Mouse (Mus musculus): Measurements from ENCODE around the gene Pdxk. TPM values are rescaled to one million over a fixed set of nuclear protein-coding genes. Genes with fewer than 3 reads are reported as not detected.
"Not testable (repeated sequence)": the region's sequence is repeated elsewhere in the genome, so short reads cannot be mapped to it uniquely, and the experiment has no call there.

Pdxk gene
- total RNA-seq, 2 experiments from 2014 or later: 25.8 to 35.9 TPM

DNA sequence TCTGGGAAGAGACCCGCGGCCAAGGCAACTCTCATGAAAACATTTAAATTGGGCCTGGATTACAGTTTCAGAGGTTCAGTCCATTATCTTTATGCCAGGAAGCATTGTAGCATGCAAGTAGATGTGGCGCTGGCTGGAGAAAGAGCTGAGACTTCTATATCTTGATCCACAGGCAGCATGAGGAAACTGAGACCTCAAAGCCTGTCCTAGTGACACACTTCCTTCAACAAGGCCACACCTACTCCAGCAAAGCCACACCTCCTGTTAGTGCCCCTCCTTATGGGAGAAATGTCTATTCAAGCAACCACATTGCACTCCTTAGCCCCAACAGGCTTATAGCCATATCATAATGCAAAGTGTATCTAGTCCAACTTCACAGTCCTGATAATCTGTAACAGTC, 42.2 kb downstream of the Pdxk start:
- no peak for DNase-seq (ENCODE audit: low spot score in 2 of 2)

DNA sequence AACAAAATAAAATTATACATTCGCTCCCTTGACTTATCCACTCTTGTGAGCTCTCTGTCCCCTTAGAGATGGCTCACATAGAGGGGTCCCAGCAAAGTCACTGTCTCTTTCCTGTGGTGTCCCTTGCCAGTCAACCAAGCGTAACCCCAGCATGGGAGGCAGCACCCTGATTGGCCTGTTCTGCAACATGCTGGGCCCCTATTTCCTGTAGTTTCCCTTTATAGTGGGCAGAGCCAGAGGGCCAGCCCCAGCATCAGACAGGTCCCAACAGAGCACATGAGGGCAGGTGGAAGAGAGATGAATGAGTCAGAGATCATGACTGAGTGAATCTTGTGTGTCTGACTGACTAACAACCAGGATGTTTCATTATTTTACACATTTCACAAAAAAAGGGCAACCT, 43.8 kb downstream of the Pdxk start:
- no peak for DNase-seq (ENCODE audit: low spot score in 2 of 2)

DNA sequence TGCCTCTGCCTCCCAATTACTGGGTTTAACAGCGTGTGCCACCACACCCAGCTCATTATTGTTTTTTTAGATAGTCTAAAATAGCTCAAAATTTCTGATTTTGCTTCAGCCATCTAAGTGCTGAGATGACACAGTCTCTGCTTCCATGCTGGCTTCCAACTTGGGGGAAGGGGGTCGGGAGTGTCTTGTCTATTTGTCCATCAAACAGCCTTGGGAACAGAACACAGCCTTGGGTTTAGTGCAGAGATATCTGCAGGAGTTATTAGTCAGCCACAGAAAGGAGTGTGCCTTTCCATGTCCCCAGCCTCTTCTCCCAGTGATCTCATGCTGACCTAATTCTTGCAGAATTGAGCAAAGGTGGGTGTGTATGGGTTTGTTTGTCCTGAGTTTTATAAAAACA, 46.0 kb downstream of the Pdxk start:
- DNase-seq (ENCODE audit: low spot score in 2 of 2): no peak

DNA sequence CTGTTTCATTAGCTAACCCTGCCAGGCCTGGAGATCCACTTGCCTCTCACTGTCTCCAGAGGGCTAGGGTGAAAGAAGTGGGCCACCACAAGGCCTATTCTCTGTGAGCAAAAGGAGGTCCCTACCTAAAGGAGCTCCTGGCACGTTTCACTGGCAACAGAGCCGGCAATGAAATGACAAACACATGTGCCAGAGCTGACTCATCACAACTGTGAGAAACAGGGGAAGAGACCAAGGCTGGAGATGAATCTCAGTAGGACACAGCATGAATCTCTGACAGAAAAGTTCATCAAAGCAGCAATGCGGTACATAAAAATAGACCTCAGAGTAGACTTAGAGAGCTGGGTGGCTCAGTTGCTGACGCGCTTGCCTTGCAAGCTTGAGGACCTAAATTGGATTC, 46.9 kb downstream of the Pdxk start:
- peak in 1 of 2 experiments; percentile 49 for DNase-seq (ENCODE audit: low spot score in 2 of 2)

DNA sequence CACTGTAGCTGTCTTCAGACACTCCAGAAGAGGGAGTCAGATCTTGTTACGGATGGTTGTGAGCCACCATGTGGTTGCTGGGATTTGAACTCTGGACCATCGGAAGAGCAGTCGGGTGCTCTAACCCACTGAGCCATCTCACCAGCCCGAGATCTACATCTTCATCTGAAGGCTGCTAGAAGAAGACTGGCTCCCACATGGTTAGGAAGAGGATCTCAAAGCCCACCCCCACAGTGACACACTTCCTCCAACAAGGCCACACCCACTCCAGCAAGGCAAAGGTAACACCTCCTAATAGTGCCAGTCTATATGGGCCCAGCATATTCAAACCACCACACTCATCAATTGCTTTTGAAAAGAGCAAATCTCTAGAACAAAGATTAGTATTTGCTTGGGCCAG, 49.8 kb downstream of the Pdxk start:
- not testable (repeated sequence) for DNase-seq (ENCODE audit: low spot score in 2 of 2)

DNA sequence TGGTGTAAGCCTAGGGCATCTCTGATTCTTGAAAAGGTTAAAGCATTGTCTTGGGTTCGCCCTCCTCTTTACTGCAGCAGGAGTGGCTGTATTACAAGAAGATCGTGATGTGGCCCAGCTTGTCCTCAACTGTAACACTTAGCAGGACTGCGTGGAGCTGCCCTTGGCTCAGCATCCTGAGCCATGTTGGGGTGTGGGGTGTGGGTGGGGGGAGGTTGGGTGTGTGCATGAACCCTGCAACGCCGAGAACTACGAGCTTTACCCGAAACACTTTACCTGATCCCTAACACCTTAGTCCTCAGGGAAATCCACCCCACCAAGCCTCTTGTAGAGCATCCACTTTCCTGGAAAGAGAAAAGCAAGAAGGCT, 51.6 kb downstream of the Pdxk start:
- no peak for DNase-seq (ENCODE audit: low spot score in 2 of 2)

DNA sequence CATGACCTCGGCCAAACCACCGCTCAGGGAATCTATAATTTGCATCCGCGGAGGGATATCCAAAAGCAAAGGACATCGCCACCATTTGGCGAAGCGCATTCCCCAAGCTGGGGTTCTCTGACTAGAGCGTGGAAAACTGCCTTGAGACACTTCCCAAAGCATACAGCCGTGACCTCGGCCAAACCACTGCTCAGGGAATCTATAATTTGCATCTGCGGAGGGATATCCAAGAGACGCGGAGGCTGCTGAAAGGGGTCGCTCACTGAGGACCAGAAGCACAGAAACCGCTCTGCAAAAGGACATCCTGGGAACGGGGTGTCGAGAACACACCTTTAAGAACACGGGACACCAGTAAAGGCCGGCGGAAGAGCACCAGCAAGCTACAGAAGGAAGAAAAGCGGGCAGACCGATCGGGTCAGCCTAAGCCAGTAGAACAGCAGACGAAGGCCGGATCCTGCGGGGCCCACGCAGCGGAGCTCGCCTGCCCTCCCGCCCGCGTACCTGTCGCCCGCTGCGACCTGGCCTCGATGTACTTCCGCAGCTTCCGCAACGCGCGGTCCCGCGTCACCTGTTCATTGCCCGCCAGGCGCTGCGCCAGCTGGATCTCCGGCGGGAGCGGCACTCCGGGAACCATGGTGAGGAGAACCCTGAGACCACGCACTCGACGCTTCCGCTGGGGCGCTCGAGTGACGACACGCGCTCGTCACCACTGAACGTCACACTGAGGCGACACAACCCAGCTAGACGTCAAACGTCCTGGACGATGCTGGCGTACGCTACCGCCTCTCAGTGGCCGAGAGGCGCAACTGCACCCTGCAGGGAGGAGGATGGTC, 52.2 kb downstream of the Pdxk start, which contains the start of gene Rrp1:
Rrp1 (minus strand) TSS at position 725 of the 833 bp plus-strand sequence.
- peak; percentile 96 to 97 for DNase-seq (ENCODE audit: low spot score in 2 of 2)

DNA sequence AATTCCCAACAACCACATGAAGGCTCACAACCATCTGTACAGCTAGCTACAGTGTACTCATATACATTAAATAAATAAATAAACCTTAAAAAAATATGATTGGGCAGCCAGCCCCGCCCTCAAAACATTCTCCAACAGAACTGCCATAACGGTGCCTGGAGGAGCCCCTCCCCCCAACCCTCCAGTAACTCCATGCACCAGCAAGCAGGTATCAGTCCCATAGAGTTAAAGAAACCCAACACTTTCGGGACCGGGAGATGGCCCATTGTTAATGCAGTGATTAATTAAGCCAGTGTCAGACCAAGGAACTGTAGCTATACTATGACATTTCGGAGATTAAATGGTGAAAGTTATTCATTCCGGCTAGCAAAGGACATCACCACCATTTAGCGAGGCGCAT, 52.9 kb downstream of the Pdxk start:
- DNase-seq (ENCODE audit: low spot score in 2 of 2): no peak

DNA sequence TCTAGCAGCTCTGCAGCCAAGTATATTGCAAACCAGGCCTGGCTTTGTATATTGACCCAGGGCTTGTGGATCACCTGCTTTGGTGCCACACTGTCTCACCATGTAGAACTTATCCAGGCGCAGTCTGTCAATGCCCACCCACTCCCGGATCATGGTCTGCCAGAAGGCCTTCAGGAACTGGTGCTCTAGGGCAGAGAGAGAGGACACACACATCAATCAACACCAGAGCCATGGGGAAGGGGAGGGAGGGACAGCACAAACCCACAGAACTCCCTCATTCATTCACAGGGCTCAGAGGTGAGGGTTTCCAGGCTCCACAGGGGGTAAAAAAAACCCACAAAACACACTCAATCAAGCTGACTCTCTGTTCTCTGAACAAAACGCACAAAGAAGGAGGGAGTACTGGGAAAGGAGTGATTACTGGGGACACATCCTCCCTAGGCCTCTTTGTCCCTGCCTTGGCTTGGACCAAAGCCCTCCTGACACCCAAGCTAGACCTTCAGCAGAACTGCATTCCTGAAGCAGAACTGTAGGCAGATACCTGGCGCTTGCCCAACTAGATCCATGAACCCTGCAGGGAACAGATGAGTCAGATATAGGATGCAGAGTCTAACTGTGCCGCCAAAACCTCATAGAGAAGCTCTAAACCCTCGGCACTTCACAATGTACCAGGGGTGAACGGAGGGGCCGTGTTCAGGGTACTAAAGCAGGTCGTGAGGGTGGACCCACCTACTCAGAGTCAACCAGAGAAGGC, 55.6 kb downstream of the Pdxk start:
- no peak for DNase-seq (ENCODE audit: low spot score in 2 of 2)

DNA sequence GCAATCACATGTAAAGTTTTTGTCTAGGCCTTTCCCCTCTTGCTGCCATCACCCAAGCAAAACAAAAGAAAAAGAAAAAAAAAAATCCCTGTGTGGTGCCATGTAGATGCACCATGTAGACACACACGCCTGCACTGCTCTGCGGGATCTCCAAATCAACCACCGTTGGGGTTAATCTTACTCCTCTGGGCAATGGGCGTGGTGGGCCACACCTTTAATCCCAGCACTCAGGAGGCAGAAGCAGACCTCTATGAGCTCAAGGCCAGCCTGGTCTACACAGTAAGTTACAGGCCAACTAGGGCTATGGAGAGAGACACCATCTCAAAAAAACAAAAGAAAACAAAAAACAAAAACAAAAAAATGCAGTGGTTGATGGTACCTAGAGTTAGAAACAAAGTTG, 57.6 kb downstream of the Pdxk start:
- DNase-seq (ENCODE audit: low spot score in 2 of 2): no peak

DNA sequence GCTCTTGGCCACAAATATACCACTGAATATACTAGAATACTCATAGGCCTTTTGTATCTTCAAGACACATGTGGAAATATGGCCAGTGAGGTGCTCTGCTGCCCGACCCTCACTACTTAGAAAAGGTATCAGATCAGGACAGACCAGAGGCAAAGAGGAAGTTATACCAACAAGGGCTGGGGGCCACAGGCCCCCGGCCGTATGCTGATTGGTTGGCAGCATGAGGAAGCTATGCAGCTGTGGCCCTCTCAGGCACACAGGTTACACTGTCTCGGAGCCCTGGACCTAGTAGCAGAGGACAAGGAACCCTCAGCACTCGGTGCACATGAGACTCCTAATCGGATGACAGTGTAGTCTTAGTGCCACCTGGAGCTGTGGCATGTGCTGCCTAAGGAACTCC, 58.6 kb downstream of the Pdxk start:
- no peak for DNase-seq (ENCODE audit: low spot score in 2 of 2)

DNA sequence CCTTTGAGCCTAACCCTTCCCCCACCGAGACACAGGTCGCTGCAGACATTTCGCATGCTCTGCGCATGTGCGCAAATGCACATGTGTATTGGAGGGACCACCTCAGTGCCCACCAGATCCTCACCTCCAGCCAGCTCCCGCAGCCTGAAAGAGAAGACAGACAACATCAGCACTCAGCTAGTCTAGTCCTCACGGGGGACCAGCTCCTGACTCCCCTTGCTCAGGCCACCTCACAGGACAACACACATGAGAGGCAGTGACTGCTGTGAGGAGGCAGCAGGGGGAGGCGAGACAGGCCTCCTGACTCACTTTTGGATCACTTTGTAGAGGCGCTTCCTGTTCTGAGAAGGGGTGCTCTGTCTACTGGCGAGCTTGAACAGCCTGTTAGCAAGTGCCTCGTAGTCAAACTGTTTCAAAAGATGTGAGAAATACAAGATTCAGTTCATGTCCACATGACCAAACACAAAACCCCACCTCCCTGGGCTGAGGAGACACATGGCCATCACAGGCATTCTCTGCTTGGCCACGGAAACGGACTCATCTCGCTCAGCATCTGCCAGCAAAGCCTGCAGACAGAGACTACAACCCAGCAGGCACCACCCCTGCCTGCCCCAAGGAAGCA, 62.4 kb downstream of the Pdxk start:
- no peak for DNase-seq (ENCODE audit: low spot score in 2 of 2)

DNA sequence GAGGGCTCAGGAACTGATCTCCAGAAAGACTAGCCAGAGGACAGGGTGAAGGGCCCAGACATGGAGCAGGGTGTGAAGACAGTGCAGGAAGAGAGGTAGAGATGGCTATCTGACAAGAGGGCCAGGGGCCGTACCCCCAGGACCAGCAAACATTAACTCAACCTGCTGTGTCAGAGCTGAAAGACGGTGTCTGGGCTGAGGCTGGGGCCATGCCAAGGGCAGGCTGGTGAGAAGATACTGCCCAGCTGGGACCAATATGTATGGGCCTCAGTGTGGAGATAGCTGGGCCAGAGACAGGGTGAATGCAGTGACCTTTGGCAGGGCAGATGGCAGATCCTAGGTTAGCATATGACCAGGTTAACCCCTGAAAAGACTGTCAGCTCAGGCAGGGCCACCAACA, 63.6 kb downstream of the Pdxk start:
- no peak for DNase-seq (ENCODE audit: low spot score in 2 of 2)

DNA sequence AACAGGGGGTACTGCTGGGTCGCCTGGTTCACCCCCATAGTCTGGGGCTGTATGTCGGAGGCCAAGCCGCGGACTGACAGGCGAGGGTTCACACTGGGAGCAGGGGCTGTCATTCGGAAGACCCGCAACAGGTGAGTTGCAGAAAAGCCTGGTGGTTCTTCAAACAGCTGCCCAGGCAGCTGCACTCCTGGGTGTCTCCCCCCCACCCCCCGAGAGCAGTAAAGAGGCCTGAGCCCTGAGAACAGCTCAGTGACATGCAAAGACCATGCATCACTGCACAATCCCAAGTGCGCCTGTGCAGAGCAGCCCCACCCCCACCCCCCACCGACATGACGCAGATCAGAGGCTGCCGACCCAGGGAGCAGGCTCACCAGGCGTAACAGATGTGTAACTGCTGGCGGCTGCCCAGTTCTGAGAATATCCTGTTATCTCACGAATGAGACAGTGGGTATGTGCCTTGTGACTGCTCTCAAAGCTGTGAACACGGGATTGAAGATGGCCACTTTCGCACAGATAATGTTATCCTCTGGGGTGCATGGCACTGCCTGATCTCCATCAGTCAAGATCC, 65.6 kb downstream of the Pdxk start:
- peak in 1 of 2 experiments; percentile 31 for DNase-seq (ENCODE audit: low spot score in 2 of 2)

DNA sequence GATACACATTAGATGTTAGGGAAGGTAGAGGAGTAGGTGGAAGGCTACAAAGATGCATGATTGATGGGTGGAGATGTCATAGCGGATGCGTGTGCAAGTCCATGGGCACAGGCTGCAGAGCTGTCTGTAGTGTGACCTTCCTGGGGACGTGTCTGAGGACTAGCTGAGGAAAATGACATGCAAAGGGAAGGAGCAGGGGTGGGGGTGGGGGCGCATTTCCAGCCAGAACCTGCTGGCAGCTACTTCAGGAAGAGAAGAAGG, 68.2 kb downstream of the Pdxk start:
- DNase-seq (ENCODE audit: low spot score in 2 of 2): no peak

DNA sequence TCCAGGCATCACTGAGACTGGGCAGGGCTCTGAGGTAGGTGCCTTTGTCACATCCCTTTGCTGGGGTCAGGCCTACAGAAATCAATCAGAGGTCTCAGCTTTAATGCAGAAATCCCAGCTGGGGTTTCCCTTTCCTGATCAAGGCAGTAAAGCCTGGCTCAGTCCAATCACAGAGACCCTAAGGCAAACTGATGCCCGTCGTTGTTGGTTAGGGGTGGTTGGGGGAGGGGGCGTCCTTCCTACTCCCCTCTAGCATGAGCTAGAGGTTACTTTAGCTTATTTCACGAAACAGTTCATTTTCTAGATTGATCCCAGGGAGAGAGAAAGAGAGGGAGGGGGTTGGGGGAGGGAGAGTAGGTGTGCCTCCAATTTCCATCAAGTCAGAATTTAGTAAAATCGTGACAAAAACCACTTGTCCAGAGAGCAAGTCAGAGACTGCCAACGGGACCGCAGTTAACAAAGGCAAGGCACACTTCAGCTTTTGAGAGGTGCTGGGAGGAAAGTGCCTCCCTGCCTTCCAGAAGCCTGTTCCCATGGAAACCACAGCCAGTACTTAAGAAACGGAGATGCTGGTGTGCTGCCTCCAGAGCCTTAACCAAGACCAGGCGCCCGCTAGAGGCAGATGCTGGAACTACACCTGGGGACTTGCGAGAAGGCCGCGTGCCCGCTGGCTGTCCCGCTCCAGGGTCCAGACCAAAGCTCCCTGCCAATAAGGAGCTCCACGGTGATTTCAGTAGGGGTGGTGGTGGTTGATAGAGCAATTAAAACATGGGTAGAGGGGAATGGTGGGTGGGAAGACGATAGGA, 68.8 kb downstream of the Pdxk start:
- DNase-seq (ENCODE audit: low spot score in 2 of 2): peak; percentile 96 to 97

DNA sequence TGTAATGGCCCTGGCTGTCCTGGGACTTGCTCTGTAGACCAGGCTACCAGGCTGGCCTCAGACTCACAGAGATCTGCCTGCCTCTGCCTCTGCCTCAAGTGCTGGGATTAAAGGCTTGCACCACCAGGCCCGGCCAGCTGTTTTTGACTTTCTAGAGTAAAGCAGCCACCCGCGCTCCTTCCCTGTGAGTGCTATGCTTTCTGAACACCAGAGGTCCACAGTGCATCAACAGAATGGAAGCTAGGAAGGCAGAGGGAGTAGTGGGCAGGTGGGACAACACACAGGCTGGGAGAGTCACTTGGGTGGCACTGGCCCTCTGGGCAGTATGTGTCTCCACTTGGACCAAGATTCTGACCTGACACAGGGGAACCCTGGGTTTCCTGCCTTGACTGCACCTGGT, 69.4 kb downstream of the Pdxk start:
- DNase-seq (ENCODE audit: low spot score in 2 of 2): no peak

DNA sequence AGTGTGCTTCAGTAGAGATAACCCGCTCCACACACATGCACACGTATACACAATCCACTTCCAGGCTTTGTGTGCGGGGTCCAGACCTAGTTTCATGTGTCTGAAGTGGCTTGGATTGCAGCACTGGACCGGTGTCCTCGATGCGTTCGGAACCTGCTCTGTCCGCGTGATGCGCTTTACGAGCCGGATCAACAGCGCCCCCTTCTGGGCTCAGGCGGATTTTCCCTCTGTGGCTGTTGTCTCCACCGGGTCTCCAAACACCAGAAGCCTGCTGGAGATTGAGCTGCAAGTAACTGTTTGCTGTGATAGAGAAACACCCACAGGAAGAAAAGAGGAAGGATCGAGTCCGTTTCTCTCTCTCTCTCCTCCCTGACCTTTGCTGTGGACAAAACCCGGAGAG, 72.7 kb downstream of the Pdxk start:
- peak; percentile 83 to 85 for DNase-seq (ENCODE audit: low spot score in 2 of 2)

DNA sequence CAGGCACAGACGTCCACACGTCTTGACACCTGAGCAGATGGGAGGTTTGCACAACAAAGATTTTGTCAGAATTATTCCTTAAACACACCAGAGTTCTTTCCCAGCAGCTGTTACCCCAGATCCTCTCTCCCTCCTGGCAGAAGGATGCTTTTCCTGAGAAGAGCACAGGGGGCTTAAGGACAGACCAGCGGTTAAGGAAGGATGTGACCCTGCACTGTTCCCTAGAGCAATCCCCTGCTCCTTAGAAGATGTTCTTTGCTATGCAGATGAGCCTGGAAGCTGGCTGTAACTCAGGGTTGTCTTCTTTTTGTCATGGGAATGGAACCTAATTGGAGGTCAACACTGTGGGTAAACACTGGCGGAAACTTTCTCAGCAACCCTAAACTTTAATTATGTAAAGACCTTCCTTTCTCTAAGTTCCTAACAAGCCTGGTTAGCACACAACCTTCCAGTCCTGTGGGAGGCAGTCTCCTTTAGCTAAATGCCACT, 73.7 kb downstream of the Pdxk start:
- no peak for DNase-seq (ENCODE audit: low spot score in 2 of 2)

DNA sequence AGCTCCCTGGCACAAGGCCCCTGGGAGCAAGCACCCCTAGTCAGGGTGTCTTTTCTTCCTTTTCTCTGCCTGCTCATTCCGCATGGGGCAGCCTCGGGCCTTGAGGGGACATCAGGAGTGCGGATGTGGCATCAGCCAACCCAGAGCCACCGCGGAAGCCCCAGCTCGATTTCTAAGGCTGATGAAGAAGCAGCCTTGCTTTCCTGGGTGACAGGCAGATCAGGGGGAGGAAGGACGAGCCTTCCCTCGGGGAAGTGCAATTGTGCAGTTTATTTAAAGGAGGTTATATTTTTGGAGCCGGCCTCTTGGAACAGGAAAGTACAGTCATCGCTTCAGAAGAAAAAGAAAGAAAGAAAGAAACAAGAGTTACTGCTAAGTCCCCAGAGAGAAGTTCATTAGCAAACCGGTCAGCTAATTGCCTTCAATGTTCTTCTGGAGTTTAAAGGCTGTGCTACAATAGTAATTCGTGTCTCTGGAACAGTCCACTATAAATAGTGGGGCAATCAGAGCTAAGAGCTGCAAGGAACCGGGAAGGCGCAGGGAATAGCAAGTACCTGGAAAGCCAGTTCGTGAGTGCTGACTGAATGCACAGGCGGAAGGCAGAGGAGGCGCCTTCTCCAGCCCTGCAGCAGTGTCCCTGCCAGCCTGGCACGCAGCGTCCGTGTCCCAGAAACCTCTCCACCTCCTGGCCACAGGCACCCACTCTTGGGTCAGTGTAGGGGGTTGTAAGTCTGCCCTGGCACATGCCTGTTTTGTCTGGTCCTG, 76.4 kb downstream of the Pdxk start:
- no peak for DNase-seq (ENCODE audit: low spot score in 2 of 2)

All from adrenal gland, adult 18-20 months (tissue).